In the genomic region with DNA sequence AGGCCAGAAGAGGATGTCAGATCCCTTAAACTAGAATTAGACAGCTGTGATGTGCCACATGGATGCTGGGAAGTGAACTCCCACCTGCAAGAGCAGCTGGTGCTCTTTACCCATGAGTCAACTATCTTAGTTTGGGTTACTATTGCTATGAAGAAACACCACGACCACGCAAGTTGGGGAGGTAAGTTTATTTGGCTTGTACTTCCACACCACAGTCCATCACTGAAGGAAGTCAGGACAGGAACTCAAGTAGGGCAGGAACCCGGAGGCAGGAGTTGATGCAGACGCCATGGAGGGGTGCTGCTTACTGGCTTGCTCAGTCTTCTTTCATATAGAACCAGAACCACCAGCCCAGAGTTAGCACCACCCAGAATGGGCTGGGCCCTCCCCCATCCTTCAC, we compare ENCODE assay signal across 26 mouse cellular contexts. TPM values are rescaled to one million over a fixed set of nuclear protein-coding genes. Genes with fewer than 3 reads are reported as not detected.
"Had no signal": no experiment of that assay in that cellular context is flagged by ENCODE, and none has a peak within 500 bp of the region (broad histone marks: within the 10 kb centered on the region; RNA-seq: fewer than 3 reads in every experiment).

No protein-coding gene starts in this region.

- H3K4me2 ChIP-seq: limb, embryonic 13.5 days; lung, embryonic 14.5 days; midbrain, embryonic 13.5 days; neural tube, embryonic 12.5 days; neural tube, embryonic 15.5 days; stomach, embryonic 15.5 days had no signal

- DNase-seq: kidney, adult 18-20 months; kidney, postnatal 4 days; liver; liver, postnatal 0 days; lung, embryonic 14.5 days; right cerebral cortex, adult 18-20 months; right cerebral cortex, postnatal 14 days; right cerebral cortex, postnatal 4 days; thymus, postnatal 25 days had no signal

- ATAC-seq: intestine, embryonic 16.5 days; liver, postnatal 0 days; lung, postnatal 0 days; midbrain, embryonic 13.5 days; midbrain, embryonic 16.5 days had no signal

- H3K27me3 ChIP-seq: limb, embryonic 13.5 days; megakaryocyte, embryonic 14.5 days; midbrain, embryonic 13.5 days; neural tube, embryonic 12.5 days; neural tube, embryonic 15.5 days; stomach, embryonic 15.5 days had no signal

- H3K9ac ChIP-seq: limb, embryonic 13.5 days; liver, embryonic 14.5 days; liver, postnatal 0 days; lung, embryonic 14.5 days; midbrain, embryonic 13.5 days; neural tube, embryonic 12.5 days; neural tube, embryonic 15.5 days; stomach, embryonic 15.5 days had no signal

- H3K9me3 ChIP-seq: limb, embryonic 10.5 days; limb, embryonic 13.5 days; megakaryocyte, embryonic 14.5 days; midbrain, embryonic 10.5 days; midbrain, embryonic 13.5 days; neural tube, embryonic 12.5 days; neural tube, embryonic 15.5 days; stomach, embryonic 15.5 days had no signal

- H3K27ac ChIP-seq: kidney, postnatal 0 days; limb, embryonic 10.5 days; limb, embryonic 13.5 days; liver, embryonic 14.5 days; macrophage; midbrain, embryonic 10.5 days; midbrain, embryonic 13.5 days; neural tube, embryonic 12.5 days; neural tube, embryonic 15.5 days; stomach, embryonic 15.5 days had no signal

- H3K4me3 ChIP-seq: limb, embryonic 10.5 days; limb, embryonic 13.5 days; megakaryocyte, embryonic 14.5 days; midbrain, embryonic 10.5 days; midbrain, embryonic 13.5 days; neural tube, embryonic 12.5 days; neural tube, embryonic 15.5 days; stomach, embryonic 15.5 days had no signal

- H3K4me1 ChIP-seq: limb, embryonic 13.5 days; midbrain, embryonic 10.5 days; neural tube, embryonic 12.5 days had no signal

RNA-seq across cellular contexts. Expression of gene Colec11, which starts 3.9 kb away (rescaled TPM):
- total RNA-seq: monocyte, adult 5-6 weeks had no signal
- polyA plus RNA-seq: limb, embryonic 10.5 days; macrophage had no signal

RNA-seq across cellular contexts. Expression of gene Allc, which starts 44.8 kb away (rescaled TPM):
- total RNA-seq: monocyte, adult 5-6 weeks had no signal
- polyA plus RNA-seq: intestine, embryonic 16.5 days; kidney, embryonic 14.5 days; kidney, postnatal 0 days; limb, embryonic 10.5 days; limb, embryonic 13.5 days; liver, embryonic 14.5 days; liver, postnatal 0 days; lung, embryonic 14.5 days; lung, postnatal 0 days; macrophage; midbrain, embryonic 10.5 days; midbrain, embryonic 13.5 days; neural tube, embryonic 12.5 days; stomach, embryonic 15.5 days; thymus, postnatal 0 days had no signal
